Mouse (Mus musculus) layer of hippocampus, postnatal 25 days (tissue): ENCODE results near the gene Gse1. TPM values are rescaled to one million over a fixed set of nuclear protein-coding genes. Genes with fewer than 3 reads are reported as not detected.

ENCODE experiments used
- DNase-seq, 2 experiments: peaks; one replicate each; pipeline ENCODE4 v3.0.0; 2022; ENCODE audit warnings: mixed read lengths in 2 of 2, low spot score in 1 of 2; ENCODE audit errors: extremely low spot score in 1 of 2
- total RNA-seq, 2 experiments: library from RNA; stranded (reverse); gene quantifications; 2 replicates each; pipeline ENCODE4 v1.2.3; 2021

Gene Gse1
- total RNA-seq, 2 experiments from 2014 or later = 121 to 145 TPM

- DNase-seq = no peak
Observed at GRCm38 (mm10) chr8:120232913-120233312, 4.7 kb downstream of the Gse1 start.

DNA sequence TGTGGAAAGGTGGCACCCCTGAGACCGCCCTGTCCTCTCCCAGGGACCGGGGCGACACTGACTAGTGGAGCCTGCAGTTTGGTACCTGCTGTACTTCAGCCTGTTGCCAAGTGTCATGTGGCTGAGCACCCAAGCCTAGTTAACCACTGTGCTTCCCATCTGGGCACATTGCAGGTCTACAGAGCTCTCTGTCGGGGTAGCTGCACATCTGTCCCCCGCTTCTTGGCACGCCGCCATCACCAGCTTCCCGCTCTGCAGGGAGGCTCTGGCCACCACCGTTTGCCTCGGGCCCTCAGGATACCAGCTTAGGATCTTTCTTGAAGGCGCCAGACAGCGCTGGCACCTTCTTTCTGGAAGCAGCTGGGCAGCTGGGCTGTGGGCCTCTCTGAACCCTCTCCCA, 6.2 kb downstream of the Gse1 start:
- no peak for DNase-seq

DNA sequence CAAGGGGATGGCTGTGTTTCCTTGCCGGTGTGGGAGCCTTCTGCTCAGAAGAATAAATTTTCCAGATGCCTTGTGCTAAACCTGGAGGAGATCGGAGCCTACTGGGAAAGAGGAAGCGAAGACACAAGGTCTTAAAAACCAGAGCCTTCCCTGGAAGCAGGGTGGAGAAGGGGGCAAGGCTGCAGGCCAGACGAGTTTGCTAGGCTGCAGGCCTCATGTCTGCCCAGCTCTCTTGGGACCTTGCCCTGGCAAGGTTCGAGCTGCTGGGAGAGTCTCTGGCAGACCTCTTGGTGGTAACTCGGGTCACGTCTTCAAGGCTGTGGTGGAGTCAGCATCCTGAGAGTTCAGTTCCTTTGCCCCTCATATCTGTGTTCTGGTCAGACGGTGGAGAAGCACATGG, 6.6 kb downstream of the Gse1 start:
- no peak for DNase-seq

DNA sequence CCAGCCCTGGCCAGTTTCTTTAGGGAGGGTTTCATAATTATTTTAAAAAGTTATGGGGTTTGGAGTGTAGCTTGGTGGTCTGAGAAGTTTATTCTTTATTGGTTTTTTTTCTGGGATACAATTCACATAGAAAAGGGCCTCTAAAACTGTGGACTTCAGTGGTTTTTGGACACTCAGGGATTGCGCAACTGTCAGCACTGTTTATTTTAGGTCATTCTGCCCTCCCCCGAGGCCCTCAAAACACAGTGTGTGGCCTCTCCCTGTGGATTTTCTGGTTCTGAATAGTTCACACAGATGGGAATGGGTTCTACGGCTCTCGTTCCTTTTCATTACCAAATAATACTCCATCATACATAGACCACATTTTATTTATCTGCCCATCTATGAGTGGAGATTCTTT, 15.0 kb downstream of the Gse1 start:
- no peak for DNase-seq

DNA sequence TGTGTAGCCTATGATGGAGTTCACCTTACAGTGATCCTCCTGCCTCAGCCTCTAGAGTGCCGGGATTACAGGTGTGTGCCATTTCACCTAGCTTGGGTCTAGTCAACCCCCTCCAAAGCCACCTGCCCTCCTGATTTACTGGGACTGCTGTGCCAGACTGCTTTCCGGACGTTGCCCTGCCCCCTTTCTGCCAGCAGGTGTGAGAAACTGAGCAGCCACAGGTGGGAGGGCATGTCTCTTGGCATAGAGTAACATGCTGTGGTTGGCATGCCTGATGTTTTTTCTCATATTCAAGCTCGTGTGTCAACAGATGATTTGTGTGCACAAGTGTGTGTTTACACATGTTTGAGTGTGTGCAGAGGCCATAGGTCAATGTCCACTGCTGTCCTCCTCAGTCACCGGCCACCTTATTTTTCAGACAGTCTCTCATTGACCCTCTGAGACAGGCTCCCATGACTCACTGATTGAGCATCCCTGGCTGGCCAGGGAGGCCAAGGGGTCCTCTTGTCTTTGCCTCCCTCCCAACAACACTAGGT, 15.7 kb downstream of the Gse1 start:
- DNase-seq = no peak

GRCm38 (mm10) chr8:120244553-120244952, 16.3 kb downstream of the Gse1 start:
- no peak for DNase-seq

GRCm38 (mm10) chr8:120247618-120248017, 19.4 kb downstream of the Gse1 start:
- no peak for DNase-seq

DNA sequence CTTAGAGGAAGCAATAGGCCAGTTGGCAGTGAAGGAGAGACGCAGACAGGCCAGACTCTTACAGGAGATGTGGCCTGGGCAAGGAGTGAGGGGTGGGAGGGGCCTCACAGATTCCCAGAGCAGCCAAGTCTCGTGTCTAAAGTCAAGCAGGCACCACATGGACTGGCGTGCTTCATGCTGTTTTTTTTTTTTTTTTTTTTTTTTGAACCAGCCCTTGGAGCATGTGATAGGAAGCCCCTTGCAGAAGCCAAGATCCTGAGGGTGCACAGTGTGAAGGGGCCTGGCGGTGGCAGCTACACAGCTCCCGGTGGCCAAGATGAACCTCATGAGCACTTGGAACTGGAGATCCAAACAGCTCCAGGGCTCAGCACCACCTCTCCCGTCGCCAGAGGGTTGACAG, 19.8 kb downstream of the Gse1 start:
- DNase-seq = no peak

DNA sequence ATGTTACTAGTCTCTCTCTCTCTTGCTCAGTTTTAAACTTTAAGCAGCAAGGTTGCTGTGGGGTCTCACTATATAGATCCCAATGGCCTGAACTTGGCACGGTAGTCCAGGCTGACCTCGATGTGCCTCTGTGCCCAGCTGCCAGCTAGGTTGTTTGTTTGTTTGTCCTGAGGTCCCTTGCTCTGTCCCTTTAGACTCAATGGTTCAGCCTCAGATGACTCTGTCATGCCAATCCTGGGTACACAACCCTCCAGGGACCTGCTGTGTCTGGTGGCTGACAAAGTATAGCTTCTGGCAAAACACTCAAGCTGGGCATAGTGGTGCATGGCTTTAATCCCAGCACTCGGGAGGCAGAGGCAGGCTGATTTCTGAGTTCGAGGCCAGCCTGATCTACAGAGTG, 20.2 kb downstream of the Gse1 start:
- DNase-seq = no peak

DNA sequence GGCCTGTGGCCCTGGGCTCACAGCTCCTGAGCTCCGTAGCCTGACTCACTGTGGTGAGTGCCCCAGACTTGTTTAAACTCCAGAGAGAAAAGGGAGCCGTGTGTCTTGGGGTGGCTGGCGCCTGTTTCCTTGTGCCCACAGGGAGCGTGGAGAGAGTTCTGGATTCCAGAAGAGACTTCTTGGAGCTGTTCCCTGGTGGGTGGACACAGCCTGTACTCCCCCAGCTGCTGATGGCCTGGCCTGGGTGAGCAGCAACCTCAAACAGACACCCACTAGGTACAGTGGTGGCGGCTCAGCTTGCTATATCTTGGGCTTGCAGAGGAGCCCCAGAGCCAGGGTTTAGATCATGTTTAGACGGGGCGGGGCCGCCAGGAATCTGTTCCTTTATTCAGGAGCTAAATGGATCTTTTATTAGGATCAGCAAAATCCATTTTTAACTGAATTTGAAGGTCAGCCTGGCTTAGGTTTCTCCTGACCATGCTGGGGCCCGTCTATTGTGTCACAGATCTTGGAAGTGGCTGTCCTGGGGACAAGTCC, 21.6 kb downstream of the Gse1 start:
- DNase-seq = no peak

GRCm38 (mm10) chr8:120250750-120251410, 22.6 kb downstream of the Gse1 start:
- no peak for DNase-seq

DNA sequence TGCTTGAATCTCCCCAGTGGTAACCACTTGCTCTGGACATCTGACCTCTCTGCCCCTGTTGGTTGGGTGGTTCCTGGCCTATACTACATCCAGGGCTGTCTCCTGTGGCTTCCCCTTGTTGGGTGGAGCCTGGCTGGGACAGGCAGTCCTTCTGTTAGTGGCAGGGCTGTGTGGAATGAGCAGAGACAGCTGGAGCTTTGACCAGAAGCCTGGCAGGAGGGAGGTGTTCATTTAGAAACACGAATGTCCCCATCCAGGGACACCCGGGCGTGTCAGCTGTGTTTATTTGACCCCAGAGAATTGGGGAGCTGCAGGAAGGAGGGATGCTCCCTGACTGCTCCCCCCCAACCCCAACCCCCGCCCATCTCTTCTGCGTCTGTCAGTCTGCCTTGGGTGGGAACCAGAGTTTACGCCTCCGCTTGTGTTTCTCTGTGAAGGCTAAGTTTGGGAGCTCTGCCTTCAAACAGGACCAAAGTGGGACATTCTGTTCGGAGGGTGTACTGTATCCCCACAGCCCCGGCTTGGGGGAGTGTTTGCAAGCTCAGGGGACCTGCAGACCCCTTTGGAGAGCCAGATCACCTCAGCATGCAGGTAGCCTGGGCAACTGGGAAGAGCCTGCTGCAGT, 23.3 kb downstream of the Gse1 start:
- DNase-seq = no peak

GRCm38 (mm10) chr8:120253626-120254025, 25.4 kb downstream of the Gse1 start:
- DNase-seq = no peak

- no peak for DNase-seq
Observed at GRCm38 (mm10) chr8:120255406-120255987, 27.2 kb downstream of the Gse1 start.

DNA sequence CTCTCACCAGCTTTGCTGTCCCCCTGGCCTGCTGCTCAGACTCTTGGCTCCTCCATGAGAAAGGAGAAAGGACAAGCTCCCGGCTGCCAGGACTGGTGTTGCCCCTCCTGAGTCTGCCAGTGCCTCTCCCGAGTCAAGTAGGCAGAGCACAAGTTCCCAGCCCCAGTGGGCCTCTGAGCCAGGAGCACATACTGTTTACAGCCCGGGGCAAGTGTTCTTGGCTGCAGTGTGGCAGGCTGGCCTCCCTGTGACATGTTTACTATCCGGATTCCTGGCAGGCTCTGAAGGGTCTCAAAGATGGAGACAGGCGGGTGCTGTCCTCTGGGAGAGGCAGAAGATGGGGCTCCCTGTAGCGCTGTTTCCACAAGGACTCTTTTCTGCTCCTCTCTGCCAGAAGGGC, 28.7 kb downstream of the Gse1 start:
- DNase-seq = no peak

DNA sequence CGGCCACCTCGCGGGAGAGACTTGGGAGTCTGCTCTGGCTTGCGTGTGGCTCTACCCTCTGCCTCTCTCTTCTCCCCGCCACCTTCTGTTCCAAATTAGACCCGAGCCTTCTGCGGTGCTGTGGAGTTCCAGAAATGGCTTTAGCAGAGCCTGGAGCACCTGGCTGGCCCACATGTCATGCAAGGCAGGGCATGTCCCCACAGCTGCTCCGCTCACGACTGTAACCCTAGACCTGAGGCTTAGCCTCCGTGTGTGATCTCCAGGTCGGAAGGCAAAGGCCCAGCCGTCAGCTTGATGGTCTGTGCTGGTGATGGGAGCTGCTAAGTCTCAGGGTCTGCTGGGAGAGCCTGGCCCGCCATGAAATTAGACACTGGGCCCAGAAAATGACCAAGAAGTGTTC, 30.9 kb downstream of the Gse1 start:
- DNase-seq = no peak

DNA sequence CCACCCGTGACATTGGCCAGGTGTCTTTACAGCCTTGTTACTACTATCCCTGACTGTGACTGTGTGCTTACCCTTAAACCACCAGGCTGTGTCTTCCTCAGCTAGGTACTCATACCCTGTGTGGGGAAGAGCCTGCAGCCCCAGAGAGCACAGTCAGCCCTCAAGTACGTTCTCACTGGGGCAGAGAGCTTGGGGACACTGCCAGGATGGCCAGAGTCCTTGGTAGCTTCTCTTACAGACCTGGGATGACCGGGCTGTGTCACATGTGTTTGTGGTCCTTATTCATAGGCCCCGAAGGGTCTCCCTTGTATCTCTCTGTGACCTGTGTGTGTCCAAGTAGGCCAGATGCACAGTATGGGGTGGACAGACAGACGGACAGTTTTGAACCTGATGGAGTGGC, 32.4 kb downstream of the Gse1 start:
- no peak for DNase-seq

DNA sequence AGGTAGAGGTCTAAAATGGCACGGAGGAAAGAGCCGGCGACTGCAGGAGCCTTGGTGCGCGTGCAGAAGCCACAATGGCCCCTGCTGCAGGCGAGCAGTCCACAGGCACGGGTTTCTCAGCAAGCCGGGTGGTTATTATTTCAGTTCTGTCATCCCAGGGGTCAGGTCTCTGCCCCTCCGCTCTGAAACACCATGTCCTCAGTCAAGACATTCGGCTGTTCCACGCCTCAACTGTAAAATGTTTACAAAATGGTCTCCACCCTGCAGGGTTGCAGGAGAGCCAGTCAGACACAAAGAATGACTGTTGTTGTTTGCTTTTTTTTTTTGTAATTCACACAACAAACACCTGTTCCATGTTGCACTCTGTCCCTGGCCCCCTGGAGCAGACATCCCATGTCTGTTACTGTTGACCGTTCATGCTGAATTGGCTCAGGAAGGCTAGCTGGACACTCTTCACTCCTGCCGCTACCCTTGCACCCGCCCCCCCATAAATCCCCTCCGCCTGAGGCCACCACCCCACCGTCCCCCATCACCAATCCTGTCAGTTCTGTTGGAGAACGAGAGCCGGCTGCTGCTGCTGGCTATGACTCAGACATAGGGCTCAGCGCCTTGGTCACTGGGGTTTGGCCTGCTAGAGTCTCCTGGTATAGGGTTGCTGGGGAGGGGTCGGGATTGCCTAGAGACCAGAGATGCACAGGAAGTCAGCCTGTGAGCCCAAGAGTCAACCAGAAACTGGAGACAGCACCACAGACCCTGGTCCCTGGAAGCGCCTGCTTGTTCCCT, 33.3 kb downstream of the Gse1 start:
- no peak for DNase-seq

DNA sequence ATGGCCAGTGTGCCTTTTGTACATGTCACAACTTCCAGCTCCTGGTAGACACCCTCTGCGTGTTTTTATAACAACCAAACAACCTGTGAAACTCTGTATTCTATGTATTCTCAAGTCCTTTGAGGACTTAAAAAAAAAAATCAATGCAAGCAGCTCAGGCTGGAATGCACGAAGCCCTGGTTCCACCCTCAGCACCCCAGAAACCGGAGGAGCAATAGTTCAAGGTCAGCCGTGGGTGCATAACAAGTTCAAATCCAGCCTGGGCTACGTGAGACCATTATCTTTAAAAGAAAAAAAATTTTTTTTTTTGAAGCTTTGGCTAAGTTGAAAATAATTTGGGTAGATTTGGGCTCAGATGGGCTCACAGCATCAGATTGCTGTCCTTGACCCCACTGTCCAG, 35.6 kb downstream of the Gse1 start:
- no peak for DNase-seq

DNA sequence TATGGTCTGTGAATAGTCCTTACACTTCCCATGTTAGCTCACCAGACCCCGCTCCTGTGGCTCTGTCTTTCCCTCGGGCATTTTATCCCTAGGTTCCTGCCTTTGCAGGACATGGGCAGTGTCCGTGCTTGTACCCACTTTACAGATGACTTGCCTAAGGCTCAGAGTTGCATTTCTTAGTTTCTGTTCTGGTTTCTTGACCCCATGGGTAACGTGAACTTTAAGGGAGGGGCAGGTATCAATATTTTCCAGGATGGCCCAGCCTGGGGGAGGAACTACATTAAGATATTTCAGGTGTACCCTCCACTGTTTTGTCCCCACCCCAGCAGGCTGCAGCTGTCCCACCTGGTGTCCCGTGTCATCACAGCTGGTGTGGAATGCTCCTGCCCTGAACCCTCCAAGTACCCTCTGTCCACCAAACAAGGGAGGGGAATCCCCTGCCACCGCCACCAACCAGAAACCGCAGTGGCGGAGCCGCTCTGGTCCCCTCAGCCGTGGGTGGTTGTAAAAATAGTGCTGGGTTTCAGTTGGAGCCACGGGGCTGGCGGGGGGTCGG, 36.2 kb downstream of the Gse1 start:
- DNase-seq = no peak
